Mouse (Mus musculus) left cerebral cortex, postnatal 10 days (tissue): ENCODE data around the gene Hnrnpu. TPM values are rescaled to one million over a fixed set of nuclear protein-coding genes. Genes with fewer than 3 reads are reported as not detected.
"Not testable (repeated sequence)": the region's sequence is repeated elsewhere in the genome, so short reads cannot be mapped to it uniquely, and the experiment has no call there.

Experiments used
- DNase-seq, 2 experiments: peaks; one replicate each; pipeline ENCODE4 v3.0.0; 2021 to 2022; ENCODE audit warnings: low spot score in 2 of 2, mixed read lengths in 1 of 2; ENCODE audit errors: extremely low spot score in 1 of 2
- intact Hi-C: fragments of 180-260 bp; cut with DNase I; formaldehyde crosslinking; loops from one replicate; pipeline ENCODE4 v1.15.1; 2025
- total RNA-seq, 2 experiments: library from RNA; stranded (reverse); gene quantifications; 2 replicates each; pipeline ENCODE4 v1.2.3; 2021

Hnrnpu gene
- total RNA-seq, 2 experiments from 2014 or later, result 412 to 414 TPM

DNA sequence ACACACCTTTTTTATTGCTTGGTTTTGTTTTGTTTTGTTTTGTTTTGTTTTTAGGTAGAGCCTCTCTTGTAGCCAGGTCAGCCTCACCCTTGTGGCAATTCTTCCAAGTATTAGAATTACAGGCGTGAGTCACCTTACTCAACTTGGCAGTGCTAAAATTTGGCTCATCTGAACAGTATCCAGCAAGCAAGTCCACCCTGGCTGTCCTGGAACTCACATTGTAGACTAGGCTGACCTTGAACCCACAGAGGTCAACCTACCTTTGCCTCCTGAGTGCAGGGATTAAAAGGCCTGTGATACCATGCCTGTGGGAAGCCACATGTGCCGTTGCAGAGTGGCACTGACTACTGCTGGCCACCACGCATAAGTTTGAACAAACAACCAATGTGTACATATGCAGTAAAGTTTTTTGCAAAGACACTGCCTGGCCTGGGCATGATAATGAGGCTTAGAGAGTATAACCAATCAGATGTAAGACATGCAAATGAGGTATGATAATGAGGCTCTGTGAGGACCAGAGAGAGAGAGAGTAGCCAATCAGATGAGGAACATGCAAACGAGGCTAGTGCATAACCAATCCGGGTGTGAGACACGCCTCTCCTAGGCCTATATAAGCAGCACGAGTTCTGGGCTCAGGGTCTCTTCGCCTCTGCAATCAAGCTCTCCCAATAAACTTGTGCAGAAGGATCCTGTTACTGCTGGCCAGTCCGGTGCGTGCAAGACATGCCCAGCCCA, 6.6 kb upstream of the Hnrnpu start:
- intact Hi-C loops, DNase-seq: not testable (repeated sequence)

- intact Hi-C loops, result no loop called here
- no peak for DNase-seq
These were observed 5.0 kb upstream of the Hnrnpu start for GRCm38 (mm10) chr1:178342612-178343011.

DNA sequence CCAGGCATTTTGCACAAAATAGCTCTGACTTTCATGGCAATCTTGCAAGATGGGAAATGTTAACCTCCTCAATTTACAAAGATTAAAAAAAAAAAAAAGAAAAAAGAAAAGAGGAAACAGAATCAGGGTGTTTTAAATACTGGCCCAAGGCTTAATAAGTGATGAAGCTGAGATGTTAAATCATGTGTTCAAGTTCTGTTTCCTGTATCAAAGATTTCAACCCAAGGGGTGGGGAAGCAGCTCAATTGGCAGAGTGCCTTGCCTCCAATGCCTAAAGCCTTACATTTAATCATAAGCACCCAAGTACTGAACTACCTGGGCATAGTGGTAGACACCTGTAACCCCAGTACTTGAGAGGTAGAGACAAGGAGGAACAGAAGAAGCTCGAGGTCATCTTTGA, 4.5 kb upstream of the Hnrnpu start:
- DNase-seq, result no peak
- intact Hi-C loops, result no loop called here

GRCm38 (mm10) chr1:178341435-178341834, 3.8 kb upstream of the Hnrnpu start:
- DNase-seq, result no peak
- intact Hi-C loops, result no loop called here

GRCm38 (mm10) chr1:178340213-178340612, 2.6 kb upstream of the Hnrnpu start:
- intact Hi-C loops, result no loop called here
- DNase-seq, result no peak

GRCm38 (mm10) chr1:178338318-178338641, 683 bp upstream of the Hnrnpu start:
- intact Hi-C loops, result loop anchor here (5.0 kb wide), 1 partner anchor 109 kb away; no protein-coding TSS in a partner anchor
- DNase-seq, result no peak

DNA sequence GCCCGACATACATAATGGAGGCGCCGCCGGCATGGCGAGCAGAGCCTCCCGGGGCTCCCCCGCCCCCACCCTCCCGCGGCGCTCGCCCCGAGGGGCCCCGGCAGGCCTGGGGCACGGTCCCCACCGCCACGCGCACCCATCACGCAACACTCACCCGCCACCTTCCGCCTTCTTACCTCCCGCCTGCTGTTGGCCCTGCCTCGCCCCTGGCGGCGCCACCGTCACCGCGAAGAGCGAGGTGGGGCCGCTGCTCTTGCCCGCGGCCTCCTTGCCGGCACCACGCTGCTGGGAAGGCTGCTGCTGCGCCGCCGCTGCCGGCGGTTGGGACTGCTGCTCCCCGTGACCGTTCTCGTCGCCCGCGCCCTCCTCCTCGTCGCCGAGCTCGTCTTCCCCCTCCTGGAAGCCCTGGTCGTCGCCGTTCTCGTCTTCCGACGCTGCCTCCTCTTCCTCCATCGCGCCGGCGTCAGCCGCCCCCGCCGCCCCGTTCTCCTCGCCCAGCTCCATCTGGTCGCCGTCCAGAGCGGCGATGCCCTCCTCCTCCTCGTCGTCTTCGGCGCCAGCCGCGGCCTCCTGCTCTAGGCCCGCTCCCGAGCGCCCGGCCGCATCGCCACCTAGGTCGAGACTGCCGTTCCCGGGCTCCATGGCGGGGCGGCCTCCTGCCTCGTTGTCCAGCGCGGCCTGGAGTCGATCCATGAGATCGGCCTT, 668 bp downstream of the Hnrnpu start:
- DNase-seq, result peak in 1 of 2 experiments; percentile 78
- intact Hi-C loops, result loop anchor here (1.0 to 5.0 kb wide), 2 partner anchors 69 to 110 kb away; partner anchors contain the start of gene Efcab2

DNA sequence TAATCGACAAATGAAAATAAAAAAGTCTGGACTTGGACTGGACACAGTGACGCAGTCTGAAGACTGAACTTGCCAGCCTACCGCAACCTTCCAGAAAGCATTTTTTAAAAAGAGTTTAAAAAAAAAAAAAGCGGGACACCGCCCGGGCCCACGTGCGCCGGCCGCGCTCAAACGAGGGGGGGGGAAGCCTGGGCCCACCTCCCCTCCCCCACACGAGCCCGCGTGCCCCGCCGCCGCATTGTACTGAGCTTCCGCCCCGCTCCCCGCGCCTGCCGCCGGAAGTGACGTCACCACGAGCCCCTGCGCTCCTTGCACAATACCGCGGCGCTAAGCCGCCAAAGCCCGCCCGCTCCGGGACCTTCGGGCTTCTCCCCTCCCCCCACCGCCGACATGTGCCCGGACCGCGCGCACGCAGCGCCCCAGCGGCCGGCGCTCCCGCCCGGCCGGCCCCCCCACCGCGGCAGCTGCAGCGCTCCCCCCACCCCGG, 1.3 kb downstream of the Hnrnpu start:
- intact Hi-C loops, result loop anchor here (1.0 to 5.0 kb wide), 2 partner anchors 70 to 111 kb away; partner anchors contain the start of gene Efcab2
- peak; percentile 92 to 98 for DNase-seq

- intact Hi-C loops, result loop anchor here (1.0 to 5.0 kb wide), 2 partner anchors 70 to 111 kb away; partner anchors contain the start of gene Efcab2
- no peak for DNase-seq
These were observed 1.7 kb downstream of the Hnrnpu start for GRCm38 (mm10) chr1:178335860-178336261.

DNA sequence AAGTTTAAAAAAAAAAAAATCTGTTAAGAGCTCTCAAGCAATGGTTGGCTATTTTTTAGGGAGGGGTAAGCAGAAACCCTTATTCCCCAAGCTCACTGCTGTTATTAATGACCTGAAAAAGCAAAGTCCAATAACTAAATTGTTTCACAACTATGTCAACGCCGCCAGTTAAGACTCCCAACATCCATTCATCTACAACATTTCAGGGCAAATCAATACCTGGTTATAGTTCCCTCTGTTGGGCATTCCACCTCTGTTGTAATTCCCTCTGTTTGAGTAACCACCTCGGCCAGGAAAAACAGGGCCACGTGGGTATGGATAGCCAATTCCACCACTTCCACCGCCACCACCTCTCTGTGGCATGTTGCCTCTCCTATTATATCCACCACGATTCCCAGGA, 7.7 kb downstream of the Hnrnpu start:
- no peak for DNase-seq
- intact Hi-C loops, result loop anchor here (5.0 to 10.0 kb wide), 2 partner anchors 37 to 1445 kb away; no protein-coding TSS in a partner anchor

GRCm38 (mm10) chr1:178329017-178329416, 8.6 kb downstream of the Hnrnpu start:
- DNase-seq, result no peak
- intact Hi-C loops, result loop anchor here (10.0 kb wide), 1 partner anchor 1446 kb away; no protein-coding TSS in a partner anchor

GRCm38 (mm10) chr1:178326950-178327349, 10.6 kb downstream of the Hnrnpu start:
- intact Hi-C loops, result loop anchor here (10.0 kb wide), 1 partner anchor 1448 kb away; no protein-coding TSS in a partner anchor
- DNase-seq, result no peak

GRCm38 (mm10) chr1:178326357-178326756, 11.2 kb downstream of the Hnrnpu start:
- intact Hi-C loops, result loop anchor here (10.0 kb wide), 1 partner anchor 1448 kb away; no protein-coding TSS in a partner anchor
- DNase-seq, result no peak

GRCm38 (mm10) chr1:178324568-178324967, 13.0 kb downstream of the Hnrnpu start:
- intact Hi-C loops, result loop anchor here (5.0 to 10.0 kb wide), 2 partner anchors 123 to 1450 kb away; no protein-coding TSS in a partner anchor
- DNase-seq, result no peak

DNA sequence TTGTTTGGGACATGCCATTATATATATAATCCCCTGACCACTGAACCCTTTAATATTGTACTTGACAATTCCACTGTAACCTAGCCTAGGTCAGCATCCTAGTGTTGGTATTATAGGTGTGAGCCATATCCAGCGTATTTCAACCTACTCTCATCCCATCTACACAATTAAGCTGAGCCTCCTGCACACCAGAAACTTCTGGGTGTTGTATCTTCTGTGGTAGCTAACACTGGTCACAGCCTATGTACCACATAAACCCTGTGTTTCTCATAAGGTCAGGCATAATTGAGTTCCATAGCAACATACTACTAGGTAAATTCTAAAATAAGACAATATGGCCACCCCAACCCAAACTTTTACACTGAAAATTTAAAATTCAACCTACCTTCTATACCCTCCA, 14.4 kb downstream of the Hnrnpu start:
- intact Hi-C loops, result loop anchor here (5.0 to 10.0 kb wide), 2 partner anchors 124 to 1452 kb away; no protein-coding TSS in a partner anchor

DNA sequence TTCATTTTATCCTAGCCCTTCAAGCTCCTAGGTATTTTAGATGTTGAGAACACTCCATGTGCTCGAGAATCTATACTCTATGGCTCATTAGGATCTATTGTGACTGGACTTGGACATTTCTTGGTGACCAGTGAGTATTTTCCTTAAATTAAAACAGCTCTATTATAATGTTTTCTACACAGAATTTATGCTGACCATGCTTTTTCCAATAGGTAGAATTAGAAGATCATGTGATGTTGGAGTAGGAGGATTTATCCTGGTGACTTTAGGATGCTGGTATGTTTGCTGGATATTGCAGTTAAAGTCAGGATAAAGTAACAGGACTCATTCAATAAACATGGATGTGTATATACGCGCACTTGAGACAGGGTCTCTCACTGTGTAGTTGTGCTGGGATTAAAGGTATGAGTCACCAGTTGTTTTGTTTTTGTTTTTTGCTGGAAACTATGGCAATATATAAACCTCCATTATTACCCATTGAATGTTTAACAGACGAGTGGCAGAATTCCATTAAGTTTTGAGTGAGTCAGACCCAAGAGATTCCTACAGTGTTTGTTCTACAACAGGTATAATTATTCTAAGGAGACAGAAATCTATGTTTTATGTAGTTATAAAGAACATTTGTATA, 15.8 kb downstream of the Hnrnpu start:
- intact Hi-C loops, result loop anchor here (5.0 to 10.0 kb wide), 2 partner anchors 125 to 1453 kb away; no protein-coding TSS in a partner anchor

More for the DNA sequence above, 14.4 kb downstream of the Hnrnpu start:
- no peak for DNase-seq

DNA sequence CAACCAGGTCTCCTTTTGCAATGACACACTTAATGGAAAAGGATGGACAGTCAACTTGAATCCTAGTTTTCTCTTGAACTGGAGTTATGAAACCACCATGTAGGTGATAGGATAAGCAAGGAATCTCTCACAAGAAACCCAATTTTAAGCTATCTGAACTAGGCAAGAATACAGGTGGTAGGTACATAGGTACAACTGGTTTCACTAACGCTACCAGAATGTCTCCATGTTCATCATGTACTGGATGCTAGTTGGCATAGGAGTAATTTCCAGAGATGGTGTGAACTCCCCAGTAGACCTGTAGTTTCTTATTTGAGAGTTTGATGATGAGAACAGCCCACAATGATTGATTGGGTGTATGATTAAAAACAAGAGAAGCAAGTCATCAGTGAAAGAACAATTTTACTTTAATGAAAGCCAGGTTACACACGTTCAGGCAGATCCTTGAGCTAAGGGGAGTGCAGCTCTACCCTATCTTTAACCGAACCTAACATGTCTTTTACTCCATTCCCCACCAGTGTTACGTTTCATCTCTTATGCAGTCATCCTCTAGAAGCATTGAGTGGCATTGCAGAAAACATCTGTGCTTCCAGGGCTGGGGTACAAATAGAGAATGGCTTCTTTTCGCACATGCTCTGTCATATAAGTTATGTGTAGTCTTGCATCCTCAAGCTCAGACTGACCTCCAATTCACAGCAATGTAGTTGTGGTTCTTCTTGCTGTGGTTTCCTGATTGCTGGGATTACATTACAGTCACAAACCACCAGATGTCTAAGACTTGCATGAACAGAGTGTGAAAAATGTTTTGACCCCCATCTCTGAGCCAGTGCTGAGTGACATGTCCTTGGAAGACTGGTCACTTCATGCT, 16.6 kb downstream of the Hnrnpu start:
- no peak for DNase-seq
- intact Hi-C loops, result loop anchor here (5.0 to 10.0 kb wide), 2 partner anchors 126 to 1454 kb away; no protein-coding TSS in a partner anchor

More for the DNA sequence above, 15.8 kb downstream of the Hnrnpu start:
- DNase-seq, result no peak
